Mouse (Mus musculus) kidney, adult 2 months (tissue): ENCODE measurements around the gene Eif2b2.

Experiments
- CTCF ChIP-seq: fragments of 200-500 bp; conservative IDR thresholded peaks from 2 replicates; pipeline ENCODE4 v1.5.1; 2011; ENCODE audit warnings: low read depth, mild to moderate bottlenecking, control low read depth, low read length, moderate library complexity, mixed read lengths; ENCODE audit not compliant: insufficient read depth, insufficient read length
- POLR2A ChIP-seq: fragments of 200-500 bp; IDR thresholded peaks from one replicate; pipeline ENCODE4 v1.6.1; 2011; ENCODE audit warnings: low read depth, low read length, control low read depth

DNA sequence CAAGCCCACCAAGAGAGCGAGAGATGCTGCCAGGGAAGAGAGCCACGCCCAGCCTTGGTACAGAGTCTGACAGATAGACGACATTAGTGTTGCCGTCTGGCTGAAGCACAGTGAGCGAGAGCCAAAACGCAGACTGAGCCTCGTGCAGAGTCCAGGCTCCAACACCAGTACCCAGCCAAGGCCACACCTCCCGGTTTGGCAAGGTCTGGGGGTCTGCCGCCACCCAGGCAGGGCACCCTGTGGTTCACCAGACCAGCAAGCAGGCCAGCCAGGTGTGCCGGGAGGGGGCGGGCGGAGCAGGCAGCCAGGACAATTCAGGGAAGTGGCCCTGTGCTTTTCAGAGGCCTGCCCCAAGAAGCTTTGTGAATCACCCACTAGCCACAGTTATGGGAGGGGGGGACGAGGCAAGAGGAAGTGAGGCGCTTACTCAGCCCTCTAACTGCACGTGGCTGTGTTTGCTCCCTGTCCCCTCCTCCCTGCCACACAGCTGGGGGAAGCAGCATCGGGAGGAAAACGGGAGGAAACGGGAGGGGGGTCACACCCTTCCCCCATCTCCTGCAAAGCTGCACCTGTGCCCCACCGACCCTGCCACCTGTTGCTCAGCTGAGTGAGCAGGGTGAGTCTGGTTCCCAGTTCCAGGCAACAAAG lies 26.7 kb upstream of the Eif2b2 start:
- TF ChIP-seq CTCF, result no peak
- TF ChIP-seq POLR2A, result no peak
